Mouse (Mus musculus): ENCODE results near the gene Hdgfl2. TPM values are rescaled to one million over a fixed set of nuclear protein-coding genes. Genes with fewer than 3 reads are reported as not detected.
"Not testable (repeated sequence)": the region's sequence is repeated elsewhere in the genome, so short reads cannot be mapped to it uniquely, and the experiment has no call there.

The Hdgfl2 gene
- polyA plus RNA-seq, 1 experiment from 2014 or later, result 144 TPM

DNA sequence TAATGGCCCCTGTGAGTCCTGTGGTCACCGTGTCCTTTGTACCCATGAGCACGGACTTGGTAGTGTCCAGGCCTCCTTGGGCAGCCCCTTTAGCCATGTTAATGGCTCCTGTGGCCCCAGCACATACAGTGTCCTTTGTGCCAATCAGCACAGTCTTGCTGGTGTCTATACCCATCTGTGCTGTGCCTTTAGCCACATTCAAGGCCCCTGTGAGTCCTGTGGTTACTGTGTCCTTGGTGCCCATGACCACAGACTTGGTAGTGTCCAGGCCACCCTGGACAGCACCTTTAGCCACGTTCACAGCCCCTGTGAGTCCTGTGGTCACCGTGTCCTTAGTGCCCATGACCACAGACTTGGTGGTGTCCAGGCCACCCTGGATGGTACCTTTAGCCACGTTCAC lies 25.4 kb downstream of the Hdgfl2 start:
- ATAC-seq (ENCODE audit: insufficient number of reproducible peaks, low FRiP score, low TSS enrichment, low read depth); H3K27me3 ChIP-seq (ENCODE audit: control insufficient read depth, insufficient read depth, low read length); H3K4me3 ChIP-seq (ENCODE audit: low read depth, low read length); H3K9me3 ChIP-seq (ENCODE audit: control insufficient read depth, low read length); H3K4me1 ChIP-seq (ENCODE audit: control insufficient read depth, insufficient read depth, low read length); H3K9ac ChIP-seq (ENCODE audit: low read length); H3K27ac ChIP-seq (replicated peaks; ENCODE audit: low read depth, low read length); H3K4me2 ChIP-seq (ENCODE audit: low read depth, severe bottlenecking); DNase-seq (ENCODE audit: low spot score): not testable (repeated sequence)
- WGBS, result 77% methylated on average over 2 of the region's 5 CpGs
- peaks cover 26% of the 10 kb centered on the region; the same call in 1 of the 2 replicates for H3K36me3 ChIP-seq (ENCODE audit: control insufficient read depth, insufficient read depth, low read length)

DNA sequence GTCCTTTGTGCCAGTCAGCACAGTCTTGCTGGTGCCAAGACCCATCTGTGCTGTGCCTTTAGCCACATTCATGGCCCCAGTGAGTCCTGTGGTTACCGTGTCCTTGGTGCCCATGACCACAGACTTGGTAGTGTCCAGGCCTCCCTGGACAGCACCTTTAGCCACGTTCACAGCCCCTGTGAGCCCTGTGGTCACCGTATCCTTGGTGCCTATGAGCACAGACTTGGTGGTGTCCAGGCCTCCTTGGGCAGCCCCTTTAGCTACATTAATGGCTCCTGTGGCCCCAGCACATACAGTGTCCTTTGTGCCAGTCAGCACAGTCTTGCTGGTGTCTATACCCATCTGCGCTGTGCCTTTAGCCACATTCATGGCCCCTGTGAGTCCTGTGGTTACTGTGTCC lies 27.0 kb downstream of the Hdgfl2 start:
- not testable (repeated sequence) for H3K9ac ChIP-seq (ENCODE audit: low read length); ATAC-seq (ENCODE audit: insufficient number of reproducible peaks, low FRiP score, low TSS enrichment, low read depth); H3K4me1 ChIP-seq (ENCODE audit: control insufficient read depth, insufficient read depth, low read length); H3K4me3 ChIP-seq (ENCODE audit: low read depth, low read length); H3K9me3 ChIP-seq (ENCODE audit: control insufficient read depth, low read length); H3K27me3 ChIP-seq (ENCODE audit: control insufficient read depth, insufficient read depth, low read length); H3K4me2 ChIP-seq (ENCODE audit: low read depth, severe bottlenecking); DNase-seq (ENCODE audit: low spot score); H3K27ac ChIP-seq (replicated peaks; ENCODE audit: low read depth, low read length)
- 92% methylated on average over 4 of the region's 4 CpGs for WGBS
- peaks cover 14% of the 10 kb centered on the region; the same call in 1 of the 2 replicates for H3K36me3 ChIP-seq (ENCODE audit: control insufficient read depth, insufficient read depth, low read length)

DNA sequence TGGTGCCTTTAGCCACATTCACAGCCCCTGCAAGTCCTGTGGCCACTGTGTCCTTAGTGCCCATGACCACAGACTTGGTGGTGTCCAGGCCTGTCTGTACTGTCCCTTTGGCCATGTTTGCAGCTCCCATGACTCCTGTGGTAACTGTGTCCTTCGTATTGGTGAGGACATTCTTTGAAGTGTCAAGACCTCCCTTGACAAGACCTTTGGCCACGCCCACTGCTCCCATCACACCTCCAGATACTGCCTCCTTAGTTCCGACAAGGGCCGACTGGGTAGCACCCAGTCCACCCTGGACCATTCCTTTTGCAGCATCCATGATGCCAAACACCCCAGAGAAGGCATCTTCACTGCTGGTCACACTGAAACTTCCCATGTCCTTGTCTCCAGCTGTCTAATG lies 27.5 kb downstream of the Hdgfl2 start:
- Histone ChIP-seq H3K4me1 (ENCODE audit: control insufficient read depth, insufficient read depth, low read length) (no peaks in the 10 kb centered on the region), H3K9ac (ENCODE audit: low read length) (no peak overlapping the region), H3K4me3 (ENCODE audit: low read depth, low read length) (no peak overlapping the region), H3K27me3 (ENCODE audit: control insufficient read depth, insufficient read depth, low read length) (no peaks in the 10 kb centered on the region), H3K27ac (replicated peaks; ENCODE audit: low read depth, low read length) (no peak overlapping the region), H3K36me3 (ENCODE audit: control insufficient read depth, insufficient read depth, low read length) (peaks cover 9% of the 10 kb centered on the region; the same call in 1 of the 2 replicates), H3K4me2 (ENCODE audit: low read depth, severe bottlenecking) (no peak overlapping the region), H3K9me3 (ENCODE audit: control insufficient read depth, low read length) (no peaks in the 10 kb centered on the region)
- DNase-seq (ENCODE audit: low spot score) (no peak), ATAC-seq (ENCODE audit: insufficient number of reproducible peaks, low FRiP score, low TSS enrichment, low read depth) (no peak)
- 76% methylated on average over 4 of the region's 4 CpGs for WGBS

DNA sequence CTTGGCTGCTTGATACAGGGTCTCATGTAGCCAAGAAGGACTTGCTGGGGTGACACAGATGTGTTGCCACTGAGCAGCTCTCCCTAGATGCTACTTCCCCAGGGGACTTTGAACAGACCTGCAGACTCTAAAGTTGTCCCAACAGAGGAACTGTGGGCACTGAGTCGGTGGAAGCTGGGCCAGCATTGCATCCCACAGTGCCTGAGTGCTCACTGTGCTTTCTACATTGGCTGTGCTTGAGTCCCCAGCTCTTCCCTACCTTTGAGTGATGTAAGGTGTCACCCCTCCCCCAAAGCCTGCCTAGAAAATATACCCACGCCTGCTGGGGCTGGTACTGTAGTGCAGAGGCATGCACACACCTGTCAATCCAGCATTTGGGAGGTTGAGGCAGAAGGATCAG lies 28.3 kb downstream of the Hdgfl2 start:
- ATAC-seq (ENCODE audit: insufficient number of reproducible peaks, low FRiP score, low TSS enrichment, low read depth), result no peak
- no peak overlapping the region for H3K4me3 ChIP-seq (ENCODE audit: low read depth, low read length)
- no peak for DNase-seq (ENCODE audit: low spot score)
- no peaks in the 10 kb centered on the region for H3K9me3 ChIP-seq (ENCODE audit: control insufficient read depth, low read length)
- no peak overlapping the region for H3K4me2 ChIP-seq (ENCODE audit: low read depth, severe bottlenecking)
- no peak overlapping the region for H3K27ac ChIP-seq (replicated peaks; ENCODE audit: low read depth, low read length)
- H3K27me3 ChIP-seq (ENCODE audit: control insufficient read depth, insufficient read depth, low read length), result no peaks in the 10 kb centered on the region
- 73% methylated on average over 2 of the region's 2 CpGs for whole genome bisulfite sequencing
- H3K4me1 ChIP-seq (ENCODE audit: control insufficient read depth, insufficient read depth, low read length), result no peaks in the 10 kb centered on the region
- H3K9ac ChIP-seq (ENCODE audit: low read length), result no peak overlapping the region
- peaks cover 3% of the 10 kb centered on the region; the same call in 1 of the 2 replicates for H3K36me3 ChIP-seq (ENCODE audit: control insufficient read depth, insufficient read depth, low read length)

DNA sequence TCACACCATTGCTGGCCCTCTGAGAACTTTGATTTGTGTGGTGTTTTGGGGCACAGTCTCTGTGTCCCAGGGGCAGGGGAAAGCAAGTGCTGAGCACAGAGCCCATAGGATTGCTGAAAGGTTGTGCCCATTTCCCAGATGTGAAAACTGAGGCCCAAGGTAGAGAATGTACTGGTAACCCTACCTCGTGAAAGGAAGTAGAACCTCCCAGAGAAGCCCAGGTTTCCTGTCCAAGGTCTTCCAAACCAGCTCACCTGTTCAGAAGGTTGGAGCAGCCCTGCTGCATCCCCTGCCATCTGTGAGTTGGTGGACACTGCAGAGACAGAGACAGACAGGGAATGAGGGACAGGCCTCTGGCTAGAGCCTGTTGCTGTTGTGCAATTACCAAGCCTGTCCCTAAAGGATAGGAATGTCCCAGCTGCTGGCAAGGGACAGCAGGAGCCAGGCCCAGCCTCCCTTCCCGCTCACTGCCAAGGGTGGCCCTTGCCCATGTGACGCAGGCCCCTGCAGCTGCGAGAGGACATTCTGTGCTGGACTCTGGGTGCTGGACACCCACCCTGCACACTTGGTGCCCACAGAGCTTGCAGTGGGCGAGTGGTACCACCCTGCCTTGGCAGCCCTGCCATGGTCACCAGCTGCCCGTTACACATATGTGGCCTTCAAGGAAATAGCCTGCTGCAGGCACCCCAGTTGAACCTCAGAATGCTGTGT lies 29.1 kb downstream of the Hdgfl2 start:
- Histone ChIP-seq H3K27me3 (ENCODE audit: control insufficient read depth, insufficient read depth, low read length) (no peaks in the 10 kb centered on the region), H3K4me3 (ENCODE audit: low read depth, low read length) (no peak overlapping the region), H3K27ac (replicated peaks; ENCODE audit: low read depth, low read length) (no peak overlapping the region), H3K9ac (ENCODE audit: low read length) (no peak overlapping the region), H3K4me2 (ENCODE audit: low read depth, severe bottlenecking) (no peak overlapping the region), H3K36me3 (ENCODE audit: control insufficient read depth, insufficient read depth, low read length) (no peaks in the 10 kb centered on the region), H3K9me3 (ENCODE audit: control insufficient read depth, low read length) (no peaks in the 10 kb centered on the region), H3K4me1 (ENCODE audit: control insufficient read depth, insufficient read depth, low read length) (no peaks in the 10 kb centered on the region)
- WGBS, result 77% methylated on average over 6 of the region's 6 CpGs
- no peak for DNase-seq (ENCODE audit: low spot score)
- ATAC-seq (ENCODE audit: insufficient number of reproducible peaks, low FRiP score, low TSS enrichment, low read depth), result no peak

DNA sequence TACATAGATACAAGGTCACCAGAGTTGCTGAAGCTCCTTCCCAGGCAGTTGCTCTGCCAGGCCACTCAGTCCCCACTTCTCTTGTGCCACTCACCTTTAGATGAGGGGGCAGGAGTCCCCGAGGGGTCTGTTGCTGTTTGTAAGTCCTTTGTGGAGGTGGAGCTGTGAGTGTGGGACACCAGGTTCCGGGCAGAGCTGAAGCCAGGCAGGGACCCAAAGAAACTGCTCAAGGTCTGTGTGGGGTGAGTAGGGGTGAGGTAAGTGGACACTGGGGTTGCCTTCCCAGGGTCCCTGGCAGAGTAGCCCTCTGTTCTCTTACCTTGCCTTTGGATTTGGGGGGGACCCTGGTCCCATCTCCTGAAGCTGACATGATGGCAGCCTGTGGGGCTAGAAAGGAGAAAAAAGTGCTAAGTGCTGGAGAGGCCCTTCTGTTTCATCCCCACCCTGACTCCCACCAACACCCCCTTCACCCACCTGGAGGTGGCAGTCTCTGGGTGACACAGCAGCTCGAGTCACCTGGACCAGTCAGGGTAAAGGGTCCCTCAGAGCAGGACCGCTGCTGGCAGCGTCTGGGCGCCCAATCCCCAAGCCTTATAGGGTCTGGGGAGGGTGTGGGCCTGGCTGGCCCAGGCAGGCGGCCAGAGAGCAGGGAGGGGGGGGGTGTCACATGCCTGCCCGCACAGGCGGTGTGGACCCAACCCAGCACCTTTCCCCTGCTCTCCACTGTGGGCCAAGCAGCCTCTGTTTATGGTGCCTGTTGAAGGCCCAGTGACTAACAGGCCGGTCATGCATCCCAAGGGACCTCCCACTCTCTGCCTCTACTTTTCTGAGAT lies 30.0 kb downstream of the Hdgfl2 start, which contains the start of gene Plin4:
TSS of gene Plin4 (minus strand) at position 585 of the 833 bp plus-strand sequence.
- Histone ChIP-seq H3K36me3 (ENCODE audit: control insufficient read depth, insufficient read depth, low read length) (no peaks in the 10 kb centered on the region), H3K4me2 (ENCODE audit: low read depth, severe bottlenecking) (no peak within 1 kb of the TSS), H3K4me3 (ENCODE audit: low read depth, low read length) (no peak within 1 kb of the TSS), H3K27me3 (ENCODE audit: control insufficient read depth, insufficient read depth, low read length) (no peaks in the 10 kb centered on the region), H3K27ac (replicated peaks; ENCODE audit: low read depth, low read length) (no peak within 1 kb of the TSS), H3K9me3 (ENCODE audit: control insufficient read depth, low read length) (no peaks in the 10 kb centered on the region), H3K9ac (ENCODE audit: low read length) (no peak within 1 kb of the TSS), H3K4me1 (ENCODE audit: control insufficient read depth, insufficient read depth, low read length) (no peaks in the 10 kb centered on the region)
- ATAC-seq (ENCODE audit: insufficient number of reproducible peaks, low FRiP score, low TSS enrichment, low read depth) (peak; percentile 19; the same call in 1 of the 2 replicates), DNase-seq (ENCODE audit: low spot score) (no peak)
- 61% methylated on average over 10 of the region's 10 CpGs for WGBS

DNA sequence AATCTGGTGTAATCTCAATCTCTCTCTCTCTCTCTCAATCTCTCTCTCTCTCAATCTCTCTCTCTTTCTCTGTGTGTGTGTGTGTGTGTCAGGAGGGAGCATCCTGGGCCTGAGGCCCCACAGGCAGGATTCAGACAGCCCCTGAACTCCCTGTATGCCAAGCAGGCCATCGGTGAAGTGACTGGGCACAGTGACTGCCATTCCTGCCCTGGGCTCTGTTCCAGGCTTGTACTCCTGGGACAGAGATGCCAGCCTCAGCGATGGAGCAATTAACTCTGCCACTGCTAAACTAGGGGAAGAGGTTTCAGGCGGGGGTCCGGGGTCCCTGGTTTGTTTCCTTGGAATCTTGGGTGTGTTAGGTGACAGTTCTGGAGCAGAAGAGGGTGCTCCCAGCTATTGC lies 31.1 kb downstream of the Hdgfl2 start:
- Histone ChIP-seq H3K36me3 (ENCODE audit: control insufficient read depth, insufficient read depth, low read length) (no peaks in the 10 kb centered on the region), H3K9ac (ENCODE audit: low read length) (no peak overlapping the region), H3K9me3 (ENCODE audit: control insufficient read depth, low read length) (no peaks in the 10 kb centered on the region), H3K4me1 (ENCODE audit: control insufficient read depth, insufficient read depth, low read length) (no peaks in the 10 kb centered on the region), H3K27ac (replicated peaks; ENCODE audit: low read depth, low read length) (no peak overlapping the region), H3K4me2 (ENCODE audit: low read depth, severe bottlenecking) (no peak overlapping the region), H3K4me3 (ENCODE audit: low read depth, low read length) (no peak overlapping the region), H3K27me3 (ENCODE audit: control insufficient read depth, insufficient read depth, low read length) (no peaks in the 10 kb centered on the region)
- DNase-seq (ENCODE audit: low spot score), result no peak
- WGBS, result 66% methylated on average over 4 of the region's 4 CpGs
- no peak for ATAC-seq (ENCODE audit: insufficient number of reproducible peaks, low FRiP score, low TSS enrichment, low read depth)

DNA sequence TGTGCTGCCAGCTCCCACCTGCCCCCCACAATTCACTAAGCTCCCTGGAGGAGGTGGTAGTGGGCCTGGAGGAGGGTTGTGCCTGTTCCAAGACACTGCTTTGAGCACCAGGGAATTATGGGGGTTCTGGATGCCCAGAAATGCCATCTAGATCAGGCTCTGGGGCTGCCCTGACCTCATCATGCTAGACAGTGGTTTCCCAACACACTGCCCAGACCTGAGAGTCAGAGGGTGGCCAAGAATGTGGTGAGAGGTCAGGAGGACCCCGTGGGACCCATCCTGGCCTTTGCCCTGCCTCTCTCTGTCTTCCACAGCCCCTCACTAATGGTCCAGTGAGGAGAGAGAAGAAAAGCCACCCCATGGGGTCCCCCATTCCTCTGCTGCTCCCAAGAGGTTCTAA lies 31.6 kb downstream of the Hdgfl2 start:
- H3K27ac ChIP-seq (replicated peaks; ENCODE audit: low read depth, low read length), result no peak overlapping the region
- 46% methylated on average over 1 of the region's 1 CpGs for whole genome bisulfite sequencing
- H3K9me3 ChIP-seq (ENCODE audit: control insufficient read depth, low read length), result no peaks in the 10 kb centered on the region
- H3K27me3 ChIP-seq (ENCODE audit: control insufficient read depth, insufficient read depth, low read length), result no peaks in the 10 kb centered on the region
- no peaks in the 10 kb centered on the region for H3K36me3 ChIP-seq (ENCODE audit: control insufficient read depth, insufficient read depth, low read length)
- ATAC-seq (ENCODE audit: insufficient number of reproducible peaks, low FRiP score, low TSS enrichment, low read depth), result no peak
- H3K4me1 ChIP-seq (ENCODE audit: control insufficient read depth, insufficient read depth, low read length), result no peaks in the 10 kb centered on the region
- no peak overlapping the region for H3K9ac ChIP-seq (ENCODE audit: low read length)
- no peak overlapping the region for H3K4me2 ChIP-seq (ENCODE audit: low read depth, severe bottlenecking)
- no peak overlapping the region for H3K4me3 ChIP-seq (ENCODE audit: low read depth, low read length)
- DNase-seq (ENCODE audit: low spot score), result no peak
